ENCODE assay signal across 10 mouse cellular contexts in genomic region chr3:8161997-8162756, GRCm38 (mm10).
DNase-seq lines count a peak whose midpoint lies in the region; ATAC-seq and TF ChIP-seq lines count a peak whose summit lies in the region.
"Had no signal": no experiment of that assay in that cellular context is flagged by ENCODE, and none has a peak within 500 bp of the region (broad histone marks: within the 10 kb centered on the region; RNA-seq: fewer than 3 reads in every experiment).

No protein-coding gene starts in this region.

- TF ChIP-seq POLR2A in limb, embryonic 14.5 days (IDR thresholded peaks at IDR 0.05; ENCODE audit: borderline replicate concordance, extremely low read depth, insufficient read depth, insufficient read length): no peak

- 87% methylated on average over 4 of the region's 4 CpGs for WGBS in midbrain, embryonic 11.5 days
- WGBS in midbrain, embryonic 10.5 days: 88% methylated on average over 4 of the region's 4 CpGs
- WGBS in limb, embryonic 14.5 days: 84% methylated on average over 4 of the region's 4 CpGs

- no peaks in the 10 kb centered on the region for H3K27me3 ChIP-seq in midbrain, embryonic 11.5 days (ENCODE audit: control insufficient read depth, insufficient read depth, low read length)
- no peaks in the 10 kb centered on the region for H3K27me3 ChIP-seq in midbrain, embryonic 10.5 days (ENCODE audit: low read depth, poor library complexity, severe bottlenecking)
- H3K27me3 ChIP-seq in limb, embryonic 14.5 days (ENCODE audit: control insufficient read depth, insufficient read depth, low read length): no peaks in the 10 kb centered on the region
- H3K27me3 ChIP-seq: heart, embryonic 15.5 days had no signal

- no peak overlapping the region for H3K9ac ChIP-seq in midbrain, embryonic 11.5 days (ENCODE audit: low read length)
- no peak overlapping the region for H3K9ac ChIP-seq in limb, embryonic 14.5 days (ENCODE audit: low read depth, low read length, severe bottlenecking)
- H3K9ac ChIP-seq: heart, embryonic 15.5 days had no signal

- no peaks in the 10 kb centered on the region for H3K9me3 ChIP-seq in midbrain, embryonic 11.5 days (ENCODE audit: control insufficient read depth, low read length)
- 0 out of 2 replicates have a peak, but pooled peaks cover 5% of the 10 kb centered on the region for H3K9me3 ChIP-seq in midbrain, embryonic 10.5 days (replicated peaks)
- no peaks in the 10 kb centered on the region for H3K9me3 ChIP-seq in limb, embryonic 14.5 days (ENCODE audit: control insufficient read depth, low read length)
- H3K9me3 ChIP-seq: heart, embryonic 15.5 days had no signal

- H3K27ac ChIP-seq in midbrain, embryonic 11.5 days (ENCODE audit: low read depth, low read length): no peak overlapping the region
- H3K27ac ChIP-seq in midbrain, embryonic 10.5 days (replicated peaks): no peak overlapping the region
- no peak overlapping the region for H3K27ac ChIP-seq in limb, embryonic 14.5 days (replicated peaks; ENCODE audit: low read depth, low read length)
- H3K27ac ChIP-seq: heart, embryonic 15.5 days had no signal

- peak; percentile 46 for ATAC-seq in midbrain, embryonic 11.5 days (ENCODE audit: low FRiP score)
- ATAC-seq in limb, embryonic 14.5 days (ENCODE audit: low FRiP score, low read depth): peak; percentile 41; the same call in 1 of the 2 replicates
- ATAC-seq in activated CD4-positive, CD25-positive, alpha-beta regulatory T cell, adult 4 months: no peak
- ATAC-seq: CD4-positive, CD25-positive, alpha-beta regulatory T cell, adult 4 months had no signal

- no peak overlapping the region for H3K4me2 ChIP-seq in midbrain, embryonic 11.5 days
- H3K4me2 ChIP-seq in limb, embryonic 14.5 days (replicated peaks; ENCODE audit: low read depth, low read length, severe bottlenecking): no peak overlapping the region
- H3K4me2 ChIP-seq: heart, embryonic 15.5 days had no signal

- H3K4me1 ChIP-seq in midbrain, embryonic 11.5 days (ENCODE audit: control insufficient read depth, insufficient read depth, low read length): no peaks in the 10 kb centered on the region
- no peaks in the 10 kb centered on the region for H3K4me1 ChIP-seq in midbrain, embryonic 10.5 days
- no peaks in the 10 kb centered on the region for H3K4me1 ChIP-seq in limb, embryonic 14.5 days (ENCODE audit: control insufficient read depth, insufficient read depth, low read length)

- H3K4me3 ChIP-seq in midbrain, embryonic 11.5 days (ENCODE audit: low read depth, low read length): no peak overlapping the region
- H3K4me3 ChIP-seq in midbrain, embryonic 10.5 days: no peak overlapping the region
- H3K4me3 ChIP-seq in limb, embryonic 14.5 days (replicated peaks; ENCODE audit: low read length): no peak overlapping the region
- H3K4me3 ChIP-seq: heart, embryonic 15.5 days had no signal

- no peaks in the 10 kb centered on the region for H3K36me3 ChIP-seq in midbrain, embryonic 11.5 days (ENCODE audit: control insufficient read depth, insufficient read depth, low read length)
- H3K36me3 ChIP-seq in midbrain, embryonic 10.5 days: no peaks in the 10 kb centered on the region
- no peaks in the 10 kb centered on the region for H3K36me3 ChIP-seq in limb, embryonic 14.5 days (ENCODE audit: control insufficient read depth, insufficient read depth, low read length)
- H3K36me3 ChIP-seq: heart, embryonic 15.5 days had no signal

- DNase-seq in frontal cortex, adult 2 months (ENCODE audit: extremely low spot score in 1 of 2, low spot score in 1 of 2): peak; percentile 2 to 30
- DNase-seq in frontal cortex, postnatal 25 days (ENCODE audit: low spot score in 2 of 2): no peak
- DNase-seq in midbrain, embryonic 11.5 days (ENCODE audit: low spot score, missing footprints): no peak
- DNase-seq in midbrain, embryonic 10.5 days (ENCODE audit: low spot score): no peak
- DNase-seq in limb, embryonic 14.5 days (ENCODE audit: low spot score): peak; percentile 17
- DNase-seq in layer of hippocampus, adult 9-11 months: no peak
- no peak for DNase-seq in spleen, postnatal 14 days (ENCODE audit: low spot score in 2 of 2)

Comparison
In these comparisons a context has a peak if more than half of its experiments do, and no peak if none do; other contexts are left out.
1. DNase-seq: peak in frontal cortex, adult 2 months (2 of 2) and limb, embryonic 14.5 days (single experiment); none in frontal cortex, postnatal 25 days (0 of 2), midbrain, embryonic 11.5 days (single experiment), midbrain, embryonic 10.5 days (single experiment), layer of hippocampus, adult 9-11 months (single experiment) and spleen, postnatal 14 days (0 of 2).